Mouse (Mus musculus) MEL (cell line): ENCODE measurements at regions not wholly inside any gene's neighbourhood (a gene's known extent, or its start where the extent isn't known, plus 50 kb on each side); places are given as distances from the start of the nearest gene placed in this dataset.

Source experiments
- DNase-seq: peaks from one replicate; pipeline ENCODE4 v3.0.0; 2011; ENCODE audit warnings: low read depth, low spot score
- H3K27ac ChIP-seq: 2 replicates; pipeline ENCODE4 v1.5.1; 2012; ENCODE audit warnings: low read depth, mild to moderate bottlenecking, control low read depth, low read length, moderate library complexity; ENCODE audit not compliant: control insufficient read depth
- H3K27me3 ChIP-seq, 2 experiments: fragments of 150-350 bp in 1 of 2; sonication (generic) in 1 of 2; 2 replicates each; pipeline ENCODE4 v1.6.1; 2012; ENCODE audit warnings: low read length in 2 of 2, mild to moderate bottlenecking in 2 of 2, improper control_type of control experiment in 1 of 2, moderate library complexity in 1 of 2; ENCODE audit not compliant: insufficient read depth in 2 of 2, control insufficient read depth in 1 of 2
- H3K36me3 ChIP-seq, 2 experiments: 2 replicates each; pipeline ENCODE4 v1.6.1; 2012 to 2014; ENCODE audit warnings: low read length in 2 of 2, improper control_type of control experiment in 1 of 2, inconsistent platforms in 1 of 2, mild to moderate bottlenecking in 1 of 2; ENCODE audit not compliant: insufficient read depth in 2 of 2, control insufficient read depth in 1 of 2
- H3K4me1 ChIP-seq, 2 experiments: fragments of 150-350 bp in 1 of 2; sonication (generic) in 1 of 2; 2 replicates each; pipeline ENCODE4 v1.6.1; 2012; ENCODE audit warnings: low read length in 2 of 2, improper control_type of control experiment in 1 of 2, mild to moderate bottlenecking in 1 of 2; ENCODE audit not compliant: insufficient read depth in 2 of 2, control insufficient read depth in 1 of 2
- H3K4me3 ChIP-seq, 2 experiments: fragments of 150-350 bp in 1 of 2; sonication (generic) in 1 of 2; 2 replicates each; pipeline ENCODE4 v1.5.1; 2012; ENCODE audit warnings: low read depth in 2 of 2, low read length in 2 of 2, mild to moderate bottlenecking in 2 of 2, moderate library complexity in 2 of 2, control low read depth in 1 of 2, improper control_type of control experiment in 1 of 2; ENCODE audit not compliant: control insufficient read depth in 1 of 2, insufficient read depth in 1 of 2
- H3K79me2 ChIP-seq: 2 replicates; pipeline ENCODE4 v1.6.1; 2012; ENCODE audit warnings: mild to moderate bottlenecking, low read length, moderate library complexity; ENCODE audit not compliant: control insufficient read depth, poor library complexity, insufficient read depth
- H3K9ac ChIP-seq: 2 replicates; pipeline ENCODE4 v1.6.1; 2012; ENCODE audit warnings: low read depth, mild to moderate bottlenecking, control low read depth, low read length, moderate library complexity; ENCODE audit not compliant: control insufficient read depth, poor library complexity, severe bottlenecking
- H3K9me3 ChIP-seq: fragments of 150-350 bp; sonication (generic); replicated peaks from 2 replicates; pipeline ENCODE4 v1.6.1; 2012; ENCODE audit warnings: mild to moderate bottlenecking, low read length, improper control_type of control experiment, moderate library complexity; ENCODE audit not compliant: insufficient read depth
- BHLHE40 ChIP-seq: IDR thresholded peaks from 2 replicates; pipeline ENCODE4 v1.6.1; 2012; ENCODE audit warnings: low read depth, mild to moderate bottlenecking, inconsistent platforms, low read length, improper control_type of control experiment, borderline replicate concordance
- CHD1 ChIP-seq: IDR thresholded peaks from 2 replicates; pipeline ENCODE4 v1.6.1; 2012; ENCODE audit warnings: low read depth, mild to moderate bottlenecking, inconsistent platforms, low read length, improper control_type of control experiment
- CHD2 ChIP-seq: IDR thresholded peaks from 2 replicates; pipeline ENCODE4 v1.6.1; 2011; ENCODE audit warnings: low read length, improper control_type of control experiment
- CTCF ChIP-seq, 3 experiments: IDR thresholded peaks in 2 of 3; conservative IDR thresholded peaks in 1 of 3; 2 replicates each; pipeline ENCODE4 v1.5.1; 2011 to 2012; ENCODE audit warnings: low read length in 3 of 3, low read depth in 2 of 3, mild to moderate bottlenecking in 2 of 3, improper control_type of control experiment in 1 of 3, inconsistent platforms in 1 of 3, mixed read lengths in 1 of 3, moderate library complexity in 1 of 3; ENCODE audit not compliant: control insufficient read depth in 1 of 3, insufficient read depth in 1 of 3, poor library complexity in 1 of 3, severe bottlenecking in 1 of 3
- ETS1 ChIP-seq: IDR thresholded peaks from 2 replicates; pipeline ENCODE4 v1.6.1; 2012; ENCODE audit warnings: low read depth, mild to moderate bottlenecking, inconsistent platforms, low read length, improper control_type of control experiment, moderate library complexity
- GATA1 ChIP-seq: IDR thresholded peaks from 2 replicates; pipeline ENCODE4 v1.6.1; 2011; ENCODE audit warnings: low read depth, low read length, improper control_type of control experiment
- HCFC1 ChIP-seq: IDR thresholded peaks from 2 replicates; pipeline ENCODE4 v1.6.1; 2012; ENCODE audit warnings: low read depth, mild to moderate bottlenecking, inconsistent platforms, low read length, improper control_type of control experiment, moderate library complexity
- JUND ChIP-seq: IDR thresholded peaks from 2 replicates; pipeline ENCODE4 v1.6.1; 2011; ENCODE audit warnings: low read depth, mild to moderate bottlenecking, improper control_type of control experiment, low read length
- KAT2A ChIP-seq: conservative IDR thresholded peaks from 2 replicates; pipeline ENCODE4 v1.6.1; 2012; ENCODE audit warnings: low read depth, low read length, improper control_type of control experiment, inconsistent platforms
- MAFK ChIP-seq: IDR thresholded peaks from 2 replicates; pipeline ENCODE4 v1.6.1; 2011; ENCODE audit warnings: low read depth, mild to moderate bottlenecking, low read length, improper control_type of control experiment, borderline replicate concordance
- MAZ ChIP-seq: IDR thresholded peaks from 2 replicates; pipeline ENCODE4 v1.6.1; 2012; ENCODE audit warnings: low read depth, mild to moderate bottlenecking, inconsistent platforms, low read length, improper control_type of control experiment
- MYB ChIP-seq: IDR thresholded peaks from 2 replicates; pipeline ENCODE4 v1.6.1; 2011; ENCODE audit warnings: mild to moderate bottlenecking, low read depth, low read length, improper control_type of control experiment
- NRF1 ChIP-seq: IDR thresholded peaks from 2 replicates; pipeline ENCODE4 v1.6.1; 2014; ENCODE audit warnings: low read depth, mild to moderate bottlenecking, inconsistent platforms, low read length, improper control_type of control experiment, moderate library complexity; ENCODE audit not compliant: poor library complexity, insufficient read depth, severe bottlenecking
- POLR2A ChIP-seq, 2 experiments: IDR thresholded peaks; 2 replicates each; pipeline ENCODE4 v1.6.1; 2011 to 2012; ENCODE audit warnings: low read length in 2 of 2, mild to moderate bottlenecking in 2 of 2, control low read depth in 1 of 2, improper control_type of control experiment in 1 of 2, low read depth in 1 of 2, moderate library complexity in 1 of 2; ENCODE audit not compliant: control insufficient read depth in 1 of 2, insufficient read depth in 1 of 2, poor library complexity in 1 of 2
- POLR2AphosphoS2 ChIP-seq: IDR thresholded peaks from 2 replicates; pipeline ENCODE4 v1.6.1; 2011; ENCODE audit warnings: low read length, improper control_type of control experiment
- POLR2AphosphoS5 ChIP-seq: IDR thresholded peaks from 2 replicates; pipeline ENCODE4 v1.6.1; 2012; ENCODE audit warnings: low read depth, borderline replicate concordance, mild to moderate bottlenecking, inconsistent platforms, low read length, moderate library complexity, mixed read lengths
- RAD21 ChIP-seq: IDR thresholded peaks from 2 replicates; pipeline ENCODE4 v1.6.1; 2011; ENCODE audit warnings: mild to moderate bottlenecking, low read depth, low read length, improper control_type of control experiment
- RCOR1 ChIP-seq: IDR thresholded peaks from 2 replicates; pipeline ENCODE4 v1.6.1; 2012; ENCODE audit warnings: low read depth, mild to moderate bottlenecking, inconsistent platforms, low read length, improper control_type of control experiment
- SMC3 ChIP-seq: IDR thresholded peaks from 2 replicates; pipeline ENCODE4 v1.6.1; 2011; ENCODE audit warnings: low read depth, low read length, improper control_type of control experiment
- TAL1 ChIP-seq: IDR thresholded peaks from 2 replicates; pipeline ENCODE4 v1.6.1; 2012; ENCODE audit warnings: mild to moderate bottlenecking, inconsistent platforms, low read length, moderate library complexity, mixed read lengths
- TBP ChIP-seq: IDR thresholded peaks from 2 replicates; pipeline ENCODE4 v1.8.0; 2011; ENCODE audit warnings: low read depth, low read length, improper control_type of control experiment
- UBTF ChIP-seq: IDR thresholded peaks from 2 replicates; pipeline ENCODE4 v1.6.1; 2012; ENCODE audit warnings: low read depth, mild to moderate bottlenecking, inconsistent platforms, low read length, improper control_type of control experiment, moderate library complexity, borderline replicate concordance; ENCODE audit not compliant: insufficient read depth
- USF2 ChIP-seq, 2 experiments: IDR thresholded peaks; 2 replicates each; pipeline ENCODE4 v1.6.1; 2011 to 2012; ENCODE audit warnings: improper control_type of control experiment in 2 of 2, low read length in 2 of 2, borderline replicate concordance in 1 of 2, inconsistent platforms in 1 of 2, low read depth in 1 of 2, mild to moderate bottlenecking in 1 of 2; ENCODE audit not compliant: insufficient read depth in 1 of 2
- ZC3H11A ChIP-seq: IDR thresholded peaks from 2 replicates; pipeline ENCODE4 v1.6.1; 2012; ENCODE audit warnings: low read depth, mild to moderate bottlenecking, inconsistent platforms, low read length, improper control_type of control experiment
- ZMIZ1 ChIP-seq: IDR thresholded peaks from 2 replicates; pipeline ENCODE4 v1.6.1; 2012; ENCODE audit warnings: low read depth, mild to moderate bottlenecking, inconsistent platforms, low read length, improper control_type of control experiment, moderate library complexity
- ZNF384 ChIP-seq: IDR thresholded peaks from 2 replicates; pipeline ENCODE4 v1.6.1; 2012; ENCODE audit warnings: low read depth, mild to moderate bottlenecking, inconsistent platforms, low read length, improper control_type of control experiment

DNA sequence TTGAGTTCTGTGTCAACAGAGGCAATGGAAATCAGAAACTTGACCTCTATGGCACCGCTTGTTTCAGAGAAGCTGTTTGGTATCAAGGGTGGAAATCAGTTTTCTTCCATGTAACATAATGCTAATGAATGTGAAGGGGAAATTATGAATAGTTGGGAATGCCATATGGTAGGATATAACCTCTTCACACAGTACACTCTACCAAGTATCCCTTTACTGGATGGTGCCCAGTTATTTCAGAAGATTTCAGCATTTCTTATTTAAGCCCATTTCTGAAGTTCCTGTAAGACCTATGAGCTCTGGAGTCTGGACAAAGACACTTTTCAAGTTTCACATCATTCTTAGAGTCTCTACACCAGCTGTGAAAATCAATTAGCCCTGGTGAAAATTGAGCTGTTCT lies 887.3 kb upstream of the Flrt2 start:
- Histone ChIP-seq H3K9me3 (no peaks in the 10 kb centered on the region), H3K36me3 (no peaks in the 10 kb centered on the region), H3K79me2 (no peaks in the 10 kb centered on the region), H3K27me3 (no peaks in the 10 kb centered on the region), H3K4me3 (no peak overlapping the region), H3K9ac (no peak overlapping the region), H3K4me1 (no peaks in the 10 kb centered on the region), H3K27ac (no peak overlapping the region)
- no peak for TF ChIP-seq CHD2
- TF ChIP-seq ZC3H11A: no peak
- TF ChIP-seq MAFK: no peak
- no peak for TF ChIP-seq BHLHE40
- TF ChIP-seq ZMIZ1: no peak
- no peak for TF ChIP-seq HCFC1
- DNase-seq: no peak

GRCm38 (mm10) chr12:94831400-94831799 lies 860.6 kb upstream of the Flrt2 start:
- no peak overlapping the region for H3K4me3 ChIP-seq
- H3K9ac ChIP-seq: no peak overlapping the region
- no peak overlapping the region for H3K27ac ChIP-seq
- no peaks in the 10 kb centered on the region for H3K79me2 ChIP-seq
- no peaks in the 10 kb centered on the region for H3K27me3 ChIP-seq
- TF ChIP-seq CHD1 (no peak), POLR2AphosphoS5 (no peak), CTCF (IDR thresholded peaks at IDR 0.05 in 2 of 3, conservative IDR thresholded peaks at IDR 0.05 in 1 of 3; ENCODE audit: control insufficient read depth in 1 of 3, insufficient read depth in 1 of 3, low read depth in 2 of 3, low read length in 3 of 3, poor library complexity in 1 of 3, severe bottlenecking in 1 of 3) (no peak), RCOR1 (no peak), JUND (no peak), ZNF384 (no peak), ETS1 (no peak)
- DNase-seq: no peak
- H3K36me3 ChIP-seq: no peaks in the 10 kb centered on the region
- H3K9me3 ChIP-seq: no peaks in the 10 kb centered on the region
- no peaks in the 10 kb centered on the region for H3K4me1 ChIP-seq

DNA sequence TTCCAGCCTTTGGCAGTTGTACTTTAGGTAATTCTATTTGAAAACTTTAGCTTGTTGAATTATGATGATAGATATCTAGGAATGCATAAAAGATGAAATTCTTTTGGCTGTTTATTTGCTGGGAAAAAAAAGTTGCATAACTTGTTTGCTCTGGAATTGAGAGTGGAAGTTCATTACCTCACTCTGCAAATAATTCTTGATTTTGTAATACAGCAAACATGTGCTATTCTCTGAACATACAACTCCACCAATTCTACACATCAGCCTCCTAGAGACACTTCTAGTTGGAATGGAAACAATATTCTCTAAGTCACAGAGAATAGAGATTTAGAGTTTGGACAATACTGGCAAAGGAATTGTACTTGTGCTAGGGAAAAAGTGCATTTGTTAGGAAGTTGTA lies 829.3 kb upstream of the Flrt2 start:
- Histone ChIP-seq H3K36me3 (no peaks in the 10 kb centered on the region), H3K4me1 (no peaks in the 10 kb centered on the region), H3K4me3 (no peak overlapping the region), H3K9me3 (no peaks in the 10 kb centered on the region), H3K79me2 (no peaks in the 10 kb centered on the region), H3K27ac (no peak overlapping the region), H3K9ac (no peak overlapping the region), H3K27me3 (no peaks in the 10 kb centered on the region)
- no peak for DNase-seq
- no peak for TF ChIP-seq ZNF384
- no peak for TF ChIP-seq USF2 (IDR thresholded peaks at IDR 0.05; ENCODE audit: borderline replicate concordance in 1 of 2, insufficient read depth in 1 of 2, low read depth in 1 of 2, low read length in 2 of 2)
- no peak for TF ChIP-seq TBP
- TF ChIP-seq RAD21: no peak
- TF ChIP-seq MAZ: no peak
- TF ChIP-seq NRF1: no peak
- no peak for TF ChIP-seq TAL1
- no peak for TF ChIP-seq MAFK
- TF ChIP-seq POLR2A (IDR thresholded peaks at IDR 0.05; ENCODE audit: control insufficient read depth in 1 of 2, insufficient read depth in 1 of 2, low read depth in 1 of 2, low read length in 2 of 2, poor library complexity in 1 of 2): no peak
- TF ChIP-seq KAT2A: no peak
- no peak for TF ChIP-seq MYB
- TF ChIP-seq JUND: no peak
- TF ChIP-seq CHD2: no peak
- TF ChIP-seq POLR2AphosphoS2: no peak
- TF ChIP-seq GATA1: no peak
- no peak for TF ChIP-seq ZMIZ1
- TF ChIP-seq SMC3: no peak
- no peak for TF ChIP-seq RCOR1
- TF ChIP-seq UBTF: no peak
